Comparison of ENCODE assay signal across 26 mouse cellular contexts in genomic region chr7:36913304-36913703, GRCm38 (mm10).
DNase-seq lines count a peak whose midpoint lies in the region; TF ChIP-seq lines count a peak whose summit lies in the region.
"Had no signal": no experiment of that assay in that cellular context is flagged by ENCODE, and none has a peak within 500 bp of the region (broad histone marks: within the 10 kb centered on the region; RNA-seq: fewer than 3 reads in every experiment).

No protein-coding gene starts in this region.

- no peaks in the 10 kb centered on the region for H3K27me3 ChIP-seq in C2C12 (ENCODE audit: control insufficient read depth, insufficient read depth, insufficient read length)
- no peaks in the 10 kb centered on the region for H3K27me3 ChIP-seq in myocyte (ENCODE audit: control insufficient read depth, insufficient read depth, insufficient read length)
- H3K27me3 ChIP-seq: embryonic facial prominence, embryonic 13.5 days; forebrain, embryonic 12.5 days; forebrain, embryonic 15.5 days; hindbrain, embryonic 13.5 days; intestine, embryonic 15.5 days had no signal

- intact Hi-C loops in left cerebral cortex, adult 2 months (cut with DNase I) = loop anchor here (2.0 to 5.0 kb wide), 3 partner anchors 49 to 216 kb away; partner anchors contain the start of gene Tshz3
- intact Hi-C loops in left cerebral cortex, postnatal 4 days (cut with DNase I) = no loop called here

- H3K27ac ChIP-seq in left cerebral cortex, adult 2 months = peak overlapping the region; percentile 36; the same call in 1 of the 2 replicates
- H3K27ac ChIP-seq: embryonic facial prominence, embryonic 10.5 days; embryonic facial prominence, embryonic 13.5 days; forebrain, embryonic 12.5 days; forebrain, embryonic 15.5 days; gastrocnemius, adult 2 months; hindbrain, embryonic 10.5 days; hindbrain, embryonic 13.5 days; intestine, embryonic 15.5 days had no signal

- no peaks in the 10 kb centered on the region for H3K79me3 ChIP-seq in C2C12 (ENCODE audit: low read depth)

- TF ChIP-seq CTCF in left cerebral cortex, adult 2 months (IDR thresholded peaks at IDR 0.05) = no peak
- no peak for TF ChIP-seq CTCF in C2C12 (IDR thresholded peaks at IDR 0.05; ENCODE audit: control insufficient read depth, insufficient read depth, insufficient read length)

- peak overlapping the region; percentile 3 for H3K4me2 ChIP-seq in myocyte (ENCODE audit: low read depth)
- H3K4me2 ChIP-seq: embryonic facial prominence, embryonic 13.5 days; forebrain, embryonic 12.5 days; forebrain, embryonic 15.5 days; heart, embryonic 11.5 days; hindbrain, embryonic 13.5 days; intestine, embryonic 15.5 days had no signal

- no peak overlapping the region for H3K4me3 ChIP-seq in left cerebral cortex, adult 2 months
- H3K4me3 ChIP-seq in C2C12 (ENCODE audit: insufficient read depth, poor library complexity, severe bottlenecking) (no peak overlapping the region), myocyte (no peak overlapping the region)
- H3K4me3 ChIP-seq: embryonic facial prominence, embryonic 10.5 days; embryonic facial prominence, embryonic 13.5 days; erythroblast, embryonic 14.5 days; forebrain, embryonic 12.5 days; forebrain, embryonic 15.5 days; gastrocnemius, adult 2 months; hindbrain, embryonic 10.5 days; hindbrain, embryonic 13.5 days; intestine, embryonic 15.5 days had no signal

- no peak for TF ChIP-seq POLR2A in myocyte (IDR thresholded peaks at IDR 0.05; ENCODE audit: insufficient read length, low read depth)

- peak in 1 of 2 experiments; percentile 20 for DNase-seq in left cerebral cortex, adult 2 months (ENCODE audit: extremely low spot score in 1 of 2, low spot score in 2 of 2)
- DNase-seq in left cerebral cortex, postnatal 4 days = no peak
- no peak for DNase-seq in adrenal gland, postnatal 14 days
- no peak for DNase-seq in urinary bladder, postnatal 4 days (ENCODE audit: low spot score in 2 of 2)
- DNase-seq: adrenal gland, adult 2 months; adrenal gland, postnatal 25 days; B cell, adult 2 months; cerebellum, adult 2 months; cerebellum, adult 9-11 months; cerebellum, postnatal 25 days; embryo, embryonic 11 days; gastrocnemius, adult 2 months; gastrocnemius, postnatal 14 days; heart, adult 11 months; heart, postnatal 36 days had no signal

- H3K79me2 ChIP-seq in C2C12 (ENCODE audit: control insufficient read depth, insufficient read depth) = no peaks in the 10 kb centered on the region
- H3K79me2 ChIP-seq in myocyte (ENCODE audit: control insufficient read depth, insufficient read depth) = no peaks in the 10 kb centered on the region

- no peak overlapping the region for H3ac ChIP-seq in C2C12 (ENCODE audit: control insufficient read depth, insufficient read length, low read depth)
- H3ac ChIP-seq in myocyte (ENCODE audit: control insufficient read depth, insufficient read length) = no peak overlapping the region

- H3K36me3 ChIP-seq in C2C12 (ENCODE audit: control insufficient read depth, insufficient read depth) = no peaks in the 10 kb centered on the region
- no peaks in the 10 kb centered on the region for H3K36me3 ChIP-seq in myocyte (ENCODE audit: control insufficient read depth, insufficient read depth)
- H3K36me3 ChIP-seq: embryonic facial prominence, embryonic 10.5 days; embryonic facial prominence, embryonic 13.5 days; forebrain, embryonic 12.5 days; forebrain, embryonic 15.5 days; hindbrain, embryonic 10.5 days; hindbrain, embryonic 13.5 days; intestine, embryonic 15.5 days had no signal

TF ChIP-seq in C2C12, 6 proteins besides CTCF, POLR2A, EP300 and RAD21:
- TF ChIP-seq MYOG (IDR thresholded peaks at IDR 0.05; ENCODE audit: control insufficient read depth, extremely low read depth, insufficient read length) (no peak), MYOD1 (IDR thresholded peaks at IDR 0.05; ENCODE audit: control insufficient read depth, insufficient read length, low read depth) (peak; percentile 15), FOSL1 (IDR thresholded peaks at IDR 0.05; ENCODE audit: insufficient read depth, low read length, poor library complexity, severe bottlenecking) (no peak), CEBPB (IDR thresholded peaks at IDR 0.05; ENCODE audit: low read depth) (no peak)

TF ChIP-seq in myocyte, 11 proteins besides CTCF, POLR2A, EP300 and RAD21:
- TF ChIP-seq MYOG (IDR thresholded peaks at IDR 0.05; ENCODE audit: control insufficient read depth in 1 of 3, insufficient read depth in 1 of 3, insufficient read length in 2 of 3, low read depth in 2 of 3) (no peak), MYOD1 (IDR thresholded peaks at IDR 0.05; ENCODE audit: control insufficient read depth in 1 of 3, insufficient read length in 2 of 3, low read depth in 2 of 3) (peak in 2 of 3 experiments; percentile 3 to 37)
